In the genomic region with DNA sequence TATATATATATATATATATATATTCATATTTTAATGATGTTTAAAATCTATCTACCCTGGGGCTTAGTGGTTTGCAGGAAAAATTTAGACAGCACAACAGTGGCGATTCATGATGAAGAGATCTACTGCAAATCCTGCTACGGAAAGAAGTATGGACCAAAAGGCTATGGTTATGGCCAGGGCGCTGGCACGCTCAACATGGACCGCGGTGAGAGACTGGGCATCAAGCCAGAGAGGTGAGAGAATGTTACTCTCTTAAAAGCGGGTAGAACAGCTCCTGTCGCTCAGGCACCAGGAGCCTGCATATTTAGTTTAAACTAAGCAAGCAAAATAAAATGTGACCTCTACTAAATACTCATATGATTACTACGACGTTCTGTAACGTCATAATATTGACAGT, we compare ENCODE assay signal across 23 mouse cellular contexts. TPM values are rescaled to one million over a fixed set of nuclear protein-coding genes. Genes with fewer than 3 reads are reported as not detected.
DNase-seq lines count a peak whose midpoint lies in the region; ATAC-seq lines count a peak whose summit lies in the region.
"Had no signal": no experiment of that assay in that cellular context is flagged by ENCODE, and none has a peak within 500 bp of the region (broad histone marks: within the 10 kb centered on the region; RNA-seq: fewer than 3 reads in every experiment).

No protein-coding gene starts in this region.

- H3K4me2 ChIP-seq in kidney, embryonic 15.5 days: no peak overlapping the region
- no peak overlapping the region for H3K4me2 ChIP-seq in intestine, embryonic 16.5 days (ENCODE audit: low read depth, low read length)
- H3K4me2 ChIP-seq: forebrain, embryonic 13.5 days; heart, embryonic 11.5 days; hindbrain, embryonic 14.5 days; liver, embryonic 15.5 days; lung, embryonic 15.5 days; midbrain, embryonic 13.5 days; neural tube, embryonic 12.5 days had no signal

- peaks cover 54% of the 10 kb centered on the region for H3K36me3 ChIP-seq in kidney, embryonic 15.5 days
- peaks cover 8% of the 10 kb centered on the region for H3K36me3 ChIP-seq in intestine, embryonic 16.5 days (ENCODE audit: control insufficient read depth, insufficient read depth, low read length)
- H3K36me3 ChIP-seq: liver, embryonic 15.5 days had no signal

- 87% methylated on average over 11 of the region's 11 CpGs for WGBS in kidney, embryonic 15.5 days
- WGBS in intestine, embryonic 16.5 days: 83% methylated on average over 11 of the region's 11 CpGs

- no peak overlapping the region for H3K4me3 ChIP-seq in kidney, embryonic 15.5 days (replicated peaks)
- no peak overlapping the region for H3K4me3 ChIP-seq in intestine, embryonic 16.5 days (ENCODE audit: low read length)
- H3K4me3 ChIP-seq: forebrain, embryonic 13.5 days; limb, embryonic 10.5 days; liver, embryonic 15.5 days; lung, embryonic 15.5 days; megakaryocyte, embryonic 14.5 days; midbrain, embryonic 13.5 days; neural tube, embryonic 12.5 days had no signal

- H3K9me3 ChIP-seq in kidney, embryonic 15.5 days (replicated peaks): no peaks in the 10 kb centered on the region
- H3K9me3 ChIP-seq in intestine, embryonic 16.5 days (ENCODE audit: control insufficient read depth, low read length): no peaks in the 10 kb centered on the region
- H3K9me3 ChIP-seq: forebrain, embryonic 13.5 days; limb, embryonic 10.5 days; liver, embryonic 15.5 days; lung, embryonic 15.5 days; megakaryocyte, embryonic 14.5 days; midbrain, embryonic 13.5 days; neural tube, embryonic 12.5 days had no signal

- peak; percentile 44 for DNase-seq in cerebellum, adult 11-12 months
- DNase-seq in cerebellum, adult 8-10 months: no peak
- DNase-seq in heart, postnatal 10 days: peak; percentile 57 to 60
- no peak for DNase-seq in heart, adult 8-10 months (ENCODE audit: low spot score)
- peak; percentile 45 for DNase-seq in kidney, postnatal 10 days
- DNase-seq in testis, postnatal 14 days (ENCODE audit: low spot score): no peak
- DNase-seq: adrenal gland, postnatal 10 days; gastrocnemius, postnatal 36 days; liver; lung, postnatal 36 days; right cerebral cortex, postnatal 14 days had no signal

- intact Hi-C loops in heart, postnatal 10 days (cut with DNase I): loop anchor here (2.0 kb wide), 1 partner anchor 140 kb away; no protein-coding TSS in a partner anchor

- ATAC-seq in kidney, embryonic 15.5 days (replicated peaks; ENCODE audit: low FRiP score): no peak
- ATAC-seq in intestine, embryonic 16.5 days: no peak
- ATAC-seq: forebrain, embryonic 13.5 days; midbrain, embryonic 13.5 days had no signal

- no peak overlapping the region for H3K27ac ChIP-seq in kidney, embryonic 15.5 days
- H3K27ac ChIP-seq in intestine, embryonic 16.5 days (ENCODE audit: low read length): no peak overlapping the region
- H3K27ac ChIP-seq: forebrain, embryonic 13.5 days; hindbrain, embryonic 14.5 days; limb, embryonic 10.5 days; liver, embryonic 15.5 days; lung, embryonic 15.5 days; midbrain, embryonic 13.5 days; neural tube, embryonic 12.5 days; stomach, postnatal 0 days had no signal

- no peak overlapping the region for H3K9ac ChIP-seq in kidney, embryonic 15.5 days
- no peak overlapping the region for H3K9ac ChIP-seq in intestine, embryonic 16.5 days (ENCODE audit: low read depth, low read length)
- H3K9ac ChIP-seq: forebrain, embryonic 13.5 days; hindbrain, embryonic 14.5 days; liver, embryonic 15.5 days; lung, embryonic 15.5 days; midbrain, embryonic 13.5 days; neural tube, embryonic 12.5 days had no signal

- H3K4me1 ChIP-seq in kidney, embryonic 15.5 days: peaks cover 16% of the 10 kb centered on the region
- peaks cover 3% of the 10 kb centered on the region for H3K4me1 ChIP-seq in intestine, embryonic 16.5 days (ENCODE audit: control insufficient read depth, insufficient read depth, low read length)

- no peaks in the 10 kb centered on the region for H3K27me3 ChIP-seq in kidney, embryonic 15.5 days
- H3K27me3 ChIP-seq in intestine, embryonic 16.5 days (replicated peaks; ENCODE audit: control insufficient read depth, insufficient read depth, low read length): no peaks in the 10 kb centered on the region
- H3K27me3 ChIP-seq: forebrain, embryonic 13.5 days; liver, embryonic 15.5 days; lung, embryonic 15.5 days; megakaryocyte, embryonic 14.5 days; midbrain, embryonic 13.5 days; neural tube, embryonic 12.5 days had no signal

RNA-seq across cellular contexts. Expression of a gene that starts 15.5 kb away (rescaled TPM):
- total RNA-seq in heart, postnatal 10 days (2021): 100 to 1,000 TPM; 155 to 161 TPM
- total RNA-seq in heart, adult 8-10 months (2022): 10 to 100 TPM; 17.3 to 22.3 (median 21.3) TPM
- 189 and 196 TPM in 2 replicates for polyA plus RNA-seq in kidney, embryonic 15.5 days (2015; fragmentation: Nextera tagmentation; extraction: Ambion mirVana)
- 236 and 254 TPM in 2 replicates for polyA plus RNA-seq in intestine, embryonic 16.5 days (2015; fragmentation: Nextera tagmentation; extraction: Ambion mirVana)

Comparison
In these comparisons a context has a peak if more than half of its experiments do, and no peak if none do; other contexts are left out.
1. DNase-seq: peak in cerebellum, adult 11-12 months (single experiment), heart, postnatal 10 days (2 of 2) and kidney, postnatal 10 days (single experiment); none in cerebellum, adult 8-10 months (single experiment), heart, adult 8-10 months (single experiment) and testis, postnatal 14 days (single experiment).
2. RNA of a gene that starts 15.5 kb away (total RNA-seq): 155 to 161 TPM in heart, postnatal 10 days; 17.3 to 22.3 TPM in heart, adult 8-10 months; every median in the first group is over 4 times any median in the second.